Mouse (Mus musculus) G1E (cell line): ENCODE measurements around the gene Nlrp3.

ENCODE experiments used
- CTCF ChIP-seq: IDR thresholded peaks from 2 replicates; pipeline ENCODE4 v1.5.1; 2012; ENCODE audit warnings: low read depth, low read length, inconsistent platforms, mixed read lengths
- GATA1 ChIP-seq: IDR thresholded peaks from 2 replicates; pipeline ENCODE4 v1.6.1; 2012; ENCODE audit warnings: borderline replicate concordance, low read length, inconsistent platforms, mixed read lengths
- GATA2 ChIP-seq: IDR thresholded peaks from 2 replicates; pipeline ENCODE4 v1.6.1; 2012; ENCODE audit warnings: low read depth, low read length, inconsistent platforms, borderline replicate concordance
- POLR2AphosphoS5 ChIP-seq: IDR thresholded peaks from 2 replicates; pipeline ENCODE4 v1.6.1; 2012; ENCODE audit warnings: low read depth, low read length, inconsistent platforms; ENCODE audit not compliant: insufficient replicate concordance
- TAL1 ChIP-seq: conservative IDR thresholded peaks from 2 replicates; pipeline ENCODE4 v1.6.1; 2012; ENCODE audit warnings: low read depth, low read length, inconsistent platforms, mixed read lengths

DNA sequence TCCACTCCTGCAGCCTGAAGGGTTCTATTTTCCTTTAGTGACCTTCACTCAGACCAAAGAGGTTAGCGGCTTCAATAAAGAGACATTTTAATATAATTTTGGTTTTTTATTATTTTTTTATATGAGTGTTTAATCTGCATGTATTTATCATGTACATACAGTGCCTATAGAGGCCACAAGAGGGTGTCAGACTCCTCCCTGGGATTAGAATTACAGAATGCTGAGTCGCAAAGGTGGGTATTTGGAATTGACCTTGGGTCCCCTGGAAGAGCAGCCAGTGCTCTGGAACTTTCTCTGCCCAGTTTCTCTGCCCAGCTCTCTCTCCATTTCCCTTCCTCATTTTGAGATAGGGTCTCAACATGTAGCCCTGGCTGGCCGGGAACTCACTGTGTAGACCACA is 27.8 kb upstream of the Nlrp3 start:
- TF ChIP-seq CTCF = no peak
- no peak for TF ChIP-seq GATA1
- TF ChIP-seq TAL1 = no peak
- no peak for TF ChIP-seq GATA2
- TF ChIP-seq POLR2AphosphoS5 = no peak
